Mouse (Mus musculus) kidney, embryonic 16.5 days (tissue): ENCODE data around the gene Nos1ap. TPM values are rescaled to one million over a fixed set of nuclear protein-coding genes. Genes with fewer than 3 reads are reported as not detected.

Source experiments
- ATAC-seq: fragments of 200-750 bp; cut with Nextera tagmentation; 2 replicates; pipeline ENCODE4 v1.8.0; 2017; ENCODE audit warnings: moderate TSS enrichment; ENCODE audit not compliant: low FRiP score, low TSS enrichment
- H3K27ac ChIP-seq: fragments of 300-500 bp; sonication (generic); 2 replicates; pipeline ENCODE4 v1.5.1; 2014; ENCODE audit warnings: low read length
- H3K27me3 ChIP-seq: fragments of 300-500 bp; sonication (generic); 2 replicates; pipeline ENCODE4 v1.6.1; 2014; ENCODE audit warnings: low read length, control low read depth, mixed read lengths; ENCODE audit not compliant: insufficient read depth
- H3K36me3 ChIP-seq: fragments of 300-500 bp; sonication (generic); 2 replicates; pipeline ENCODE4 v1.6.1; 2014; ENCODE audit warnings: low read length, control low read depth, mixed read lengths; ENCODE audit not compliant: insufficient read depth
- H3K4me1 ChIP-seq: fragments of 300-500 bp; sonication (generic); 2 replicates; pipeline ENCODE4 v1.6.1; 2014; ENCODE audit warnings: low read length, control low read depth, mixed read lengths; ENCODE audit not compliant: insufficient read depth
- H3K4me2 ChIP-seq: fragments of 300-500 bp; sonication (generic); replicated peaks from 2 replicates; pipeline ENCODE4 v1.6.1; 2014; ENCODE audit warnings: low read depth, low read length
- H3K4me3 ChIP-seq: fragments of 300-500 bp; sonication (generic); 2 replicates; pipeline ENCODE4 v1.5.1; 2014; ENCODE audit warnings: mild to moderate bottlenecking, low read length
- H3K9ac ChIP-seq: fragments of 300-500 bp; sonication (generic); replicated peaks from 2 replicates; pipeline ENCODE4 v1.6.1; 2014; ENCODE audit warnings: low read length
- H3K9me3 ChIP-seq: fragments of 300-500 bp; sonication (generic); 2 replicates; pipeline ENCODE4 v1.6.1; 2016; ENCODE audit warnings: low read length, control low read depth
- WGBS: fragments of 180-500 bp; shearing (Covaris S2); extraction: QIAGEN DNeasy Blood & Tissue Kit; methylation state at CpG from one replicate; pipeline ENCODE4 v1.1.7; 2014; 5-methylcytosine and 5-hydroxymethylcytosine counted together
- polyA plus RNA-seq: library from polyadenylated mRNA; unstranded; fragments of >200 nt; fragmentation: Nextera tagmentation; extraction: Ambion mirVana; gene quantifications from 2 replicates; pipeline ENCODE4 v1.2.1, GENCODE M21; 2015

Nos1ap gene
- polyA plus RNA-seq: 18.0 and 24.1 TPM in 2 replicates

DNA sequence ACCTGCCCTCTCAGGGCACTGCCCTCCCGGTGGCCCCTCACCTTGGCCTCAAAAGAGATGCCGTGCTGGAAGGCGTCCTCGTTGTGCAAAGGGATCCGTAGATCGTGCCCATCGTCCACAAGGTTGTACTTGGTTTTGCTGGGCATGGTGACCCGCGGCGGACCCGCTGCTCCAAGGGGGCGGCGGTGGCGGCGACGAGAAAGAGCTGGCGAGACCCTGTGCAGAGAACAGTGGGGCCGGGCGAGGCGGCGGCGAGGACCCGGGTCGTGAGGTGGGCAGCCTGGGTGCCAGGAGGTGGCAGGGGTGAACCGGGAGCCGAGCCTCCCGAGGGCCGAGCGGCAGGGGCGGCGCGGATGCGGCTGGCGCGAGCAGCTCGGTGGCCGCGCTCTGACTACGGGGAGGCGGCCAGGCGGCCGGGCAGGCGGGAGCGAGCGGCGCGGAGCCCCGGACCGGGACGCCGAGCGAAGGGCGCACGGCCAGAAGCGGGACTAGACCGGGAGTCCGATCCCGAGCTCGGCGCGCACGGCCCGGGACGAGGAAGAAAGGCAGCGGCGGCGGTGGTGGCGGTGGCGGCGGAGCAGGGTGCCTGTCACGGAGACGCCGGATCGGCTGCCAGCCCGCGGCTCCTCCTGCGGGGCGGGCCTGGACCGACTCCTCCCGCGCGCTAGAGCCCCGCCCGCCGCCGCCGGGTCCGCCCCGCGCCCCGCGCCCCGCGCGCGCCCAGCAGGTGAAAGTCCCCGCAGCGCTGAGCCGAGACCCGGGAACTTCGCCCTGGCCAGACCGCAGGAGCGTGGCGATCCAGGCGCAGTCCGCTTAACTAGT is at the start of gene Nos1ap:
Nos1ap (minus strand) TSS at position 643 of the 822 bp plus-strand sequence.
- Histone ChIP-seq H3K9ac (peak within 1 kb of the TSS; percentile 89), H3K27ac (peak within 1 kb of the TSS; percentile 28; the same call in 1 of the 2 replicates), H3K4me1 (peaks cover 22% of the 10 kb centered on the region), H3K4me3 (peak within 1 kb of the TSS; percentile 84), H3K9me3 (peaks cover 8% of the 10 kb centered on the region), H3K27me3 (no peaks in the 10 kb centered on the region), H3K36me3 (peaks cover 6% of the 10 kb centered on the region), H3K4me2 (peak within 1 kb of the TSS; percentile 98)
- WGBS: under 1% methylated on average over 62 of the region's 106 CpGs
- ATAC-seq: peak; percentile 92

GRCm38 (mm10) chr1:170638941-170639340 is 49.3 kb upstream of the Nos1ap start:
- no peak for ATAC-seq
- WGBS: 77% methylated on average over 7 of the region's 7 CpGs
- Histone ChIP-seq H3K27me3 (no peaks in the 10 kb centered on the region), H3K36me3 (no peaks in the 10 kb centered on the region), H3K4me1 (0 out of 2 replicates have a peak, but pooled peaks cover 5% of the 10 kb centered on the region), H3K4me3 (no peak overlapping the region), H3K9ac (no peak overlapping the region), H3K4me2 (no peak overlapping the region), H3K27ac (no peak overlapping the region), H3K9me3 (peaks cover 5% of the 10 kb centered on the region; the same call in 1 of the 2 replicates)

- no peak overlapping the region for H3K4me2 ChIP-seq
- peak; percentile 4; the same call in 1 of the 2 replicates for ATAC-seq
- H3K27ac ChIP-seq: no peak overlapping the region
- no peak overlapping the region for H3K9ac ChIP-seq
- 70% methylated on average over 4 of the region's 4 CpGs for WGBS
- H3K36me3 ChIP-seq: no peaks in the 10 kb centered on the region
- H3K27me3 ChIP-seq: no peaks in the 10 kb centered on the region
- no peaks in the 10 kb centered on the region for H3K4me1 ChIP-seq
- H3K9me3 ChIP-seq: no peaks in the 10 kb centered on the region
- H3K4me3 ChIP-seq: no peak overlapping the region
These were observed 43.2 kb upstream of the Nos1ap start for GRCm38 (mm10) chr1:170632856-170633255.

GRCm38 (mm10) chr1:170632385-170632784 is 42.7 kb upstream of the Nos1ap start:
- no peaks in the 10 kb centered on the region for H3K36me3 ChIP-seq
- no peak overlapping the region for H3K9ac ChIP-seq
- H3K27me3 ChIP-seq: no peaks in the 10 kb centered on the region
- H3K4me3 ChIP-seq: no peak overlapping the region
- WGBS: 9% methylated on average over 3 of the region's 3 CpGs
- ATAC-seq: peak; percentile 54
- no peak overlapping the region for H3K4me2 ChIP-seq
- H3K9me3 ChIP-seq: no peaks in the 10 kb centered on the region
- H3K4me1 ChIP-seq: no peaks in the 10 kb centered on the region
- H3K27ac ChIP-seq: no peak overlapping the region

GRCm38 (mm10) chr1:170631571-170631970 is 41.9 kb upstream of the Nos1ap start:
- no peak for ATAC-seq
- H3K4me1 ChIP-seq: no peaks in the 10 kb centered on the region
- H3K27ac ChIP-seq: no peak overlapping the region
- 94% methylated on average over 5 of the region's 5 CpGs for WGBS
- H3K4me3 ChIP-seq: no peak overlapping the region
- H3K4me2 ChIP-seq: no peak overlapping the region
- no peaks in the 10 kb centered on the region for H3K36me3 ChIP-seq
- H3K27me3 ChIP-seq: no peaks in the 10 kb centered on the region
- no peak overlapping the region for H3K9ac ChIP-seq
- no peaks in the 10 kb centered on the region for H3K9me3 ChIP-seq

- H3K4me3 ChIP-seq: no peak overlapping the region
- no peak overlapping the region for H3K27ac ChIP-seq
- H3K9me3 ChIP-seq: no peaks in the 10 kb centered on the region
- ATAC-seq: no peak
- no peaks in the 10 kb centered on the region for H3K36me3 ChIP-seq
- H3K27me3 ChIP-seq: no peaks in the 10 kb centered on the region
- H3K4me2 ChIP-seq: no peak overlapping the region
- H3K9ac ChIP-seq: no peak overlapping the region
- H3K4me1 ChIP-seq: no peaks in the 10 kb centered on the region
- 91% methylated on average over 4 of the region's 4 CpGs for WGBS
These were observed 40.8 kb upstream of the Nos1ap start for GRCm38 (mm10) chr1:170630489-170630888.

GRCm38 (mm10) chr1:170623432-170623831 is 33.8 kb upstream of the Nos1ap start:
- no peak for ATAC-seq
- H3K27me3 ChIP-seq: no peaks in the 10 kb centered on the region
- no peak overlapping the region for H3K9ac ChIP-seq
- no peak overlapping the region for H3K4me2 ChIP-seq
- H3K4me1 ChIP-seq: no peaks in the 10 kb centered on the region
- no peaks in the 10 kb centered on the region for H3K36me3 ChIP-seq
- peaks cover 5% of the 10 kb centered on the region; the same call in 1 of the 2 replicates for H3K9me3 ChIP-seq
- H3K27ac ChIP-seq: no peak overlapping the region
- 94% methylated on average over 1 of the region's 1 CpGs for WGBS
- no peak overlapping the region for H3K4me3 ChIP-seq

DNA sequence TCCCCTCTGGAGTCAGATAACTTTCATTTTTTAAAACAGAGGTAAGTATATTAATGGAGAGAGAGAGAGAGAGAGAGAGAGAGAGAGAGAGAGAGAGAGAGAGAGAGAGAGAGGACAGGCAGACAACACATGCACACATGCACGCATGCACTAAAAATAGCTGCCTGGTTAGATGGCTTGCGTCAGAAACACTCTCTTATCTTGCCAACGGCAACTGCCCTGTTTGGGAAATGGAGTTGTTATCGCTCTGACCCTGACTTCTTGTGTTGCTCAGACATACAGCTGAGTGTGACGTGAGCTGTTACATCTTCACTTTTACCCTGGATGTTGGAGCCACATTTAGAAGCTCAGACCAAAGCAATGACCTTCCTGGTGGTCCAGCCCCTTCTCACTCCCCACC is 33.3 kb upstream of the Nos1ap start:
- Histone ChIP-seq H3K9ac (no peak overlapping the region), H3K27me3 (no peaks in the 10 kb centered on the region), H3K4me3 (no peak overlapping the region), H3K9me3 (peaks cover 5% of the 10 kb centered on the region; the same call in 1 of the 2 replicates), H3K4me1 (no peaks in the 10 kb centered on the region), H3K4me2 (no peak overlapping the region), H3K27ac (no peak overlapping the region), H3K36me3 (no peaks in the 10 kb centered on the region)
- WGBS: 68% methylated on average over 5 of the region's 5 CpGs
- no peak for ATAC-seq

- 78% methylated on average over 2 of the region's 2 CpGs for WGBS
- no peak for ATAC-seq
These were observed 30.2 kb upstream of the Nos1ap start for GRCm38 (mm10) chr1:170619686-170620374.

More at GRCm38 (mm10) chr1:170619686-170620374, 30.2 kb upstream of the Nos1ap start:
- H3K4me3 ChIP-seq: no peak overlapping the region
- no peaks in the 10 kb centered on the region for H3K4me1 ChIP-seq
- no peak overlapping the region for H3K9ac ChIP-seq
- H3K36me3 ChIP-seq: no peaks in the 10 kb centered on the region
- peaks cover 5% of the 10 kb centered on the region; the same call in 1 of the 2 replicates for H3K9me3 ChIP-seq
- no peak overlapping the region for H3K4me2 ChIP-seq
- no peak overlapping the region for H3K27ac ChIP-seq
- no peaks in the 10 kb centered on the region for H3K27me3 ChIP-seq
